Mouse (Mus musculus) frontal cortex, adult 2 months (tissue): Measurements from ENCODE around the gene Serpina1b. TPM values are rescaled to one million over a fixed set of nuclear protein-coding genes. Genes with fewer than 3 reads are reported as not detected.
"Not testable (repeated sequence)": the region's sequence is repeated elsewhere in the genome, so short reads cannot be mapped to it uniquely, and the experiment has no call there.

Source experiments
- DNase-seq, 2 experiments: peaks; one replicate each; pipeline ENCODE4 v3.0.0; 2022; ENCODE audit warnings: low spot score in 1 of 2; ENCODE audit errors: extremely low spot score in 1 of 2
- polyA plus RNA-seq: library from polyadenylated mRNA; depleted of rRNA; stranded (reverse); fragments of >200 nt; gene quantifications from 2 replicates; pipeline ENCODE4 v1.2.3, GENCODE M21; 2012; rRNA removed

Serpina1b gene
- polyA plus RNA-seq, 1 experiment, result not detected

DNA sequence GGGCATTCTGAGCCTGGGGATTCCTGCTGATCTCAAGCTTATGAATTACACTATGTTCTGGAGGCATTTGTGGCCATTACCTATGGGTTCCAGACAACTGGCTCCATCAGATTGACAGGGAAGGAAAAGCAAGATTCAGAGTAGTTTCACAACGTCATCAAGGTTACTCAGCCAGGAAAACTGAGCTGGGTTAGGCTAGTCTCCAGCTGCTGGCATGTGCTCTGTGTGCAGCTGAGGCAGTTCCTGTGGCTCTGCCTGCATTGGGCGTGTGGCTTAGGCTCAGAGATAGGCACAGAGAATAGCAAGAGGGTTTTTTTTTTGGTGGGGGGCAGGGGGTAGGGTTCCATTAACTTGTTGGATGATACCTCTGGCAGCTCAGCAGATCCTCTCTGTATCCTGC is 124.6 kb downstream of the Serpina1b start:
- no peak for DNase-seq

DNA sequence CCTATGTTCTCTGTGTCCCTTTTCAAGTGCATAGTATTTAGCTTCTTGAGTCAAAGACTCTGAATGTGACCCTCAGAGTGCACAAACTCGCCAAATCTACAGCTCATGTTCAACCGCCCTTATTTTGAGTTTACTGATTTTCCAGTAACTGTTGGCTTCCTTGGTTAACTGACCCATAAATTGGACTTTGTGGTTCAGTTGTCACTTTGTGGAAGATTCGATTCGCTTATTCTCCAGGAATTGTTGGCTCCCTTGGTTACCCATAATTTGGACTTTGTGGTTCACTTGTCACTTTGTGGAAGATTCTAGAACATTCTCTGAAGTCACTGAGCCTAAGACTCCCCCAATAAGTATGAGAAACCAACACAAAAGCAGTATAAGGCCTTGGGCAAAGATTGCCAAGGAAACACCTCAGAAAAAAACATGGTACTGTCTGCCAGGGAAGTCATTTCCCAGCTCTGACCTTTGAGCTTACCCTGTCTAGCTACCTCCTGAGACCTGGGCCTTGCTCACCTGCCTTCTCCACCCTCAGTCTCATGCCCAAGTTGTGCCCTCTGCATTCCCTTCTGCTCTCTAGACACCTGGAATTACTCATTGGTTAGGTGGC is 129.9 kb downstream of the Serpina1b start:
- DNase-seq, result no peak

DNA sequence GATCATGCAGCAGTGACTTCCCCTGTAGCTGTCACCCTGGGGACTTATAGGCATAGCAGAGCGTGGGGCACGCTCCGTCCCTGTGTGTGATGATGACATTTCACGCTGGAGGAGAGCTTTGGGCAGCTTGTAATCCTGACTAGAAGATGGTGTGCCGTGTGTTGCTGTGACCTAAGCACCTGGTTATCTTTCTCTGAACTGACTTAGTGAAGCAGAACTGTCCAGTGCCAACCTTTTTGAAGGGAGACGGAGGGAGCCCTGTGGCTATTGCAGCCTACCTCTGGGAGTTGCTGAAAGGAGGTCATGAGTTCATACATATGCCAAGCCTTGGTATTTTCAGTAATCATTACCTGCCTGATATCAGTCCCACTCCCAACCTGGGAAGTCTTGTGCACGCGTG is 134.7 kb downstream of the Serpina1b start, which contains the start of gene Serpina1f:
Gene Serpina1f (minus strand): TSS at position 101 of the 400 bp plus-strand sequence.
- DNase-seq, result no peak

DNA sequence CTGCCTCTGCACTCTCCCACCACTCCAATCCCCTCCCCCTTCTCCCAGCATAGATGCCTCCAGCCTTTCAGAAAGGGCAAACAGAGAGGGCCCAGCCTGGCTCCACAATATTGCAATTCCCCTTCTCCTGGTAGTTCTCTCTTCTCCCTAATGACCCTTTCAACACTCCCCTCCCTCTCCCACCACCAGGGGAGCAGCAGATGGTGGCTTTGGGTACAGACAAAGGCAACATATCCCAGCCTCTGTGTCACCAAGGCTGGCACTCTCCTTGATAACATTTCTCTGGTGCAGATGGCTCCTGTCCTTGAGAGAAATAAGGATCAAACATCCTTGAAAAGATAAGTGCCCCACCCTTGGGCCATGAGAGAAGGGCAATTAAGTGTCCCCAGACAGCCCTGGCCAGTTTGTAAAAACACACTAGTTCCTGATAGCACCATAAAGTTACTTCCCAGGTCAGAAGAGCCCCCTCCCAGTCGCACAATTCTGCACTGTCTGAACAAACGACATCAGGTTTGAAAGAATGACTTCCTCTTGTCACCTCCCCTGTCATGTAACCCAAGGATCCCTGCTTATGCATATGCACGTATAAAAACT is 141.9 kb downstream of the Serpina1b start:
- no peak for DNase-seq

DNA sequence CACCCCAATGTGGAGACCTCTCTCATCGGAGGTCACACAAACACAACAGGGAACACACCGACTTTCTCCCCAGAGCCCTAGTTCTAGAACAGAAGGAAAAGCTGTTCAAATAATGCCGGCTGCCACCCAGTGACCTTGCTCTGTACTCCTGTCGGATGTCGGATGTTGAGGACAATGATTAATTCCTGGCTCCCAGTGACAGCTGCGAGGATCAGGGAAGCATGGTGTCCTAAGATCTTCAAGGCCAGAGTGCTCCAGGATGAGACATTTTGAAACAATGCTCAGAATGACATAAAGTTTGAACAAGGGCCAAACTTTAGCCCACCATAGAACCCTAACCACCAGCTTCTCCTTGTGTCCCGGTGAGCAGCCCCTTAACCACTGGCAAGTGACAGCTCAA is 143.2 kb downstream of the Serpina1b start:
- no peak for DNase-seq

DNA sequence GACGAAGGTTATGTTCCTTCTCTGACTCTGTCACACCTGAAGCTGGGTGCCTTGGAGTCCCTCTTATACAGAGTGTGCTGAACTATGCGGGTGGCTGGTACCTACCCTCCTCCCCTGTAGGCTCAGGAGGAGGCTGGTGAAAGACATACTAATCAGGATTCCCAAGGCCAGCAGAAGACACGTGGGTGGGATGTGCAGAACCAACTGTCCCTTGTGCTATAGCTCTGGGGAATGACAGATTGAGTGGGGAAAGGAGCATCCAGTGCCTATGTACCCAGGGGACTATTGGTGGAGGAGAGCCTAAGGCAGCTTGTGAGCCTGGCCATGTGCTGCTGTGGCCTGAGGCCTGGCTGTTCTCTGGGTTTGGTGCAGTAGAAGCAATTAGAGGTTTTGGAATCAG is 144.1 kb downstream of the Serpina1b start:
- peak; percentile 59 to 64 for DNase-seq

DNA sequence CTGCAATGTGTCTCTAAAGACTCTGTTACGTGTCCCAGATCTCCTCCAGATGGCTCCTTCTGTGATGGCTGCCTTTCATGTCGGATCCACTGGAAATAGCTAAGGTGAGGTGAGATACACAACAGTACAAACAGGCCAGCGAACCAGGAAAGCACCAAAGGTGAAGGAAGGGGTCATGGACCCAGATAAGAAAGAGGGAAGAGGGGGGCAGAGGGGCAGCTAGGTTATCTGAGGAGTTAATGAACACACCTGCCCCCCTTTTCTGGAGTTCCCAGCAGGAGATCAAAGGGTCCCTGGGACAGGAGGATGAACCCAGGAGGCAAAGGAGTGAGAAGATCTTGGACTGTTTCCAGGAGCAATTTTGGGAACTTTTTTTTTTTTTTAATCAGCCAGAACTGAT is 144.8 kb downstream of the Serpina1b start:
- no peak for DNase-seq

DNA sequence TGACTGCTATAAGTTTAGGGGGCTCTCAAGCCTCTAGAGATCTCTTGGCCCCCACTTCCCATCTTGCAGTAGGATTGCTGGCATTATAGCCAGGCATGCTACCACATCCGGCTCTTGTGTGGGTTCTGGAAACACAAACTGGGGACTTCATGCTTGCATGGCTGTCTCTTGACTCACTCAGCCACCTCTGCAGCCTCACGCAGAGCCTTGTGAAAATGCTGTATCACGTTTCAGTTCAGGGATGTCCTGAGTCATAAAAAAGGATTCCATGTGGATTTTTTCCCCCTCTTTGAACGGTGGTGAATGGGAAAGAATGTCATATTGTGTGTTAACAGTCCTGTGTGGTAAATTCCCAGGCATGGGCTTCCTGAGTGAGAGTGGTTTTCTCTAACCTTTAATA is 146.4 kb downstream of the Serpina1b start:
- DNase-seq, result peak in 1 of 2 experiments; percentile 2

DNA sequence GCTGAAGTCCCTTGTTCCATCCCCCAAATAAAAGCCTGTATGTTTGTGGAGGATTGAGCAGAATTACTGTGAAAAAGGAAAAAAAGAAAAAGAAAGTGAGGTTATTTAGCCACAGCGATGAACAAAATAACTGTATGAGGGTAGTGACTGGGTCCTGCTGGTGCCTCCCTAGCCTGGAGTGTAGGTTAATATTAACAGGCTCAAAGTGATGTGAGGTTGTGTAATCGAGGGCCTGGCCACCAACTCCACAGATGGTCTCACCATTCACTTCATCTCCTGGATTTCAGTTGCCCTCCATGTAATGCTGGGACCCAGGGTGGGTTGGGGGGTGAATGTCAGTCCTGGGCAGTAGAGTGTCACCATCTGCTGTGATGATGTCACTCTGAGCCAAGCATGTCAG is 148.4 kb downstream of the Serpina1b start:
- no peak for DNase-seq

DNA sequence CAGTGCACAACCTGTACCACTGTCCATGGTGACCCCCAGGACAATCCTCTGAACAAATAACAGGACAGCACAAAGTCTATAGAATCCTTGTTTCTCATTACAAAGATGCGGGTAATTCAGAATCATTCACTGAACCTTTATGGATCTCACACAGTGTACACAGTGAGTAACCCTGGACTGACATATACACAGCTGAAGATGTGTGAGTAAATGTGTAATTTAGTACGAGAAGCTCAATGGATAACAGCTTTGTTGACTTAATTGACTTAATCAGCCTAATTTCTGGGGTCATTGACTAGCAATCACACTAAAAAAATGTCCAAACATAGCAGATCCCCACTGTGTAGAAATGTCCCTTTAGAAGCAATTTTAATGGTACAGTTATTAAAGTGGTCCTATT is 149.0 kb downstream of the Serpina1b start:
- DNase-seq, result no peak

DNA sequence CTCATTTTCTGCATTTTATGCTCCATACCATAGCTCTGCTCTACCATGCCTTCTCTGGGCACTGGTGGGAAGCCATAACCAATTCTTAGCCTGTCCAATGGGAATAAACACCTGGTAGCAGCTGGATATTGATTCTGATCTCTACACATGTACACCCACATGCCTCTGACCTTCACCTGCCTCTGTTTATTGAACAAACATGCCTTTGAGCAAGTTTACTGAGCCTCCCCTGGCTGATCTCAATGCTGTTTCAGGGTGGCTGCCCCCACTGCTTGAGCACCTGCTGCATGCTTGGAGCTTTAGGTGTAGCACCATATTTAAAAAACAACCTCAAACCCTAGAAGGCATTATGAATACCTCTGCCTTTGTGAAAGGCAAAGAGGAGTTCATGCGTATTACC is 150.3 kb downstream of the Serpina1b start:
- DNase-seq, result not testable (repeated sequence)

Other genes with a start within 250 kb of the Serpina1b start
- gene Serpina10, start 198.9 kb downstream of the Serpina1b start, polyA plus RNA-seq, result 0.02 TPM in 1 of 2 replicates, not detected in the other
- gene Serpina6, start 173.2 kb downstream of the Serpina1b start, polyA plus RNA-seq, result not detected in 2 replicates
- gene Serpina16, start 154.2 kb downstream of the Serpina1b start, polyA plus RNA-seq, result not detected in 2 replicates
- not detected in 2 replicates for gene Serpina1f, start 134.8 kb downstream of the Serpina1b start, polyA plus RNA-seq
- not detected in 2 replicates for gene Serpina1d, start 56.8 kb downstream of the Serpina1b start, polyA plus RNA-seq
- 0.08 TPM in 1 of 2 replicates, not detected in the other for gene Serpina1a, start 33.2 kb upstream of the Serpina1b start, polyA plus RNA-seq
- not detected in 2 replicates for gene Serpina1c, start 74.5 kb upstream of the Serpina1b start, polyA plus RNA-seq
- gene Serpina1e, start 128.6 kb upstream of the Serpina1b start, polyA plus RNA-seq, result 0.34 TPM in 1 of 2 replicates, not detected in the other
- not detected in 2 replicates for gene Serpina11, start 159.6 kb upstream of the Serpina1b start, polyA plus RNA-seq
- gene Serpina9, start 183.4 kb upstream of the Serpina1b start, polyA plus RNA-seq, result 1.5 TPM in 2 replicates
- gene Serpina12, start 214.1 kb upstream of the Serpina1b start, polyA plus RNA-seq, result not detected in 2 replicates